Comparison of ENCODE assay signal across 8 mouse cellular contexts in genomic region chr7:97748527-97749206, GRCm38 (mm10). TPM values are rescaled to one million over a fixed set of nuclear protein-coding genes. Genes with fewer than 3 reads are reported as not detected.
DNase-seq lines count a peak whose midpoint lies in the region; ATAC-seq lines count a peak whose summit lies in the region.

No protein-coding gene starts in this region.

- peak overlapping the region; percentile 51 for H3K4me2 ChIP-seq in heart, embryonic 12.5 days

- no peak overlapping the region for H3K4me3 ChIP-seq in heart, embryonic 12.5 days

- no peak for ATAC-seq in heart, embryonic 12.5 days (ENCODE audit: insufficient number of reproducible peaks, low FRiP score)
- ATAC-seq in megakaryocyte, adult 5-6 weeks (ENCODE audit: poor library complexity, severe bottlenecking), result peak; percentile 67

- H3K36me3 ChIP-seq in heart, embryonic 12.5 days, result no peaks in the 10 kb centered on the region

- peaks cover 12% of the 10 kb centered on the region; the same call in 1 of the 2 replicates for H3K4me1 ChIP-seq in heart, embryonic 12.5 days (replicated peaks)

- H3K9me3 ChIP-seq in heart, embryonic 12.5 days (replicated peaks), result no peaks in the 10 kb centered on the region

- H3K27me3 ChIP-seq in heart, embryonic 12.5 days (replicated peaks), result no peaks in the 10 kb centered on the region

- H3K27ac ChIP-seq in heart, embryonic 12.5 days (ENCODE audit: poor library complexity, severe bottlenecking), result no peak overlapping the region

- 57% methylated on average over 10 of the region's 10 CpGs for WGBS in heart, embryonic 12.5 days

- H3K9ac ChIP-seq in heart, embryonic 12.5 days, result peak overlapping the region; percentile 3; the same call in 1 of the 2 replicates

- DNase-seq in adrenal gland, postnatal 14 days, result peak; percentile 53
- DNase-seq in adrenal gland, adult 8-10 months, result no peak
- peak; percentile 56 for DNase-seq in brain, adult 2 months (ENCODE audit: low read depth, low spot score)
- peak; percentile 45 to 57 for DNase-seq in kidney, postnatal 25 days
- DNase-seq in telencephalon, adult 2 months (ENCODE audit: low read depth, low spot score), result peak; percentile 47
- DNase-seq in right cerebral cortex, postnatal 36 days (ENCODE audit: low spot score in 2 of 2), result no peak

RNA-seq across cellular contexts. Expression of gene Aqp11, which starts 10.6 kb away (rescaled TPM):
- 4.9 and 8.7 TPM in 2 replicates for total RNA-seq in adrenal gland, postnatal 14 days (2021)
- total RNA-seq in adrenal gland, adult 8-10 months (2022), result 1 to 10 TPM; 1.8 to 6.1 (median 3.3) TPM
- 2.5 TPM in 2 replicates for polyA plus RNA-seq in heart, embryonic 12.5 days (2016; fragmentation: Nextera tagmentation; extraction: Ambion mirVana)
- total RNA-seq in megakaryocyte, adult 5-6 weeks (2015), result 0.23 and 0.42 TPM in 2 replicates
- total RNA-seq in megakaryocyte, adult 5-6 weeks (2017), result 0.04 TPM in 2 replicates

RNA-seq across cellular contexts. Expression of gene Pak1, which starts 39.7 kb away (rescaled TPM):
- 15.5 and 16.3 TPM in 2 replicates for total RNA-seq in adrenal gland, postnatal 14 days (2021)
- total RNA-seq in adrenal gland, adult 8-10 months (2022), result 10 to 100 TPM; 15.8 to 35.1 (median 27.8) TPM
- polyA plus RNA-seq in heart, embryonic 12.5 days (2016; fragmentation: Nextera tagmentation; extraction: Ambion mirVana), result 5.7 TPM in 2 replicates
- 39.8 and 40.9 TPM in 2 replicates for total RNA-seq in megakaryocyte, adult 5-6 weeks (2015)
- 40.4 and 40.7 TPM in 2 replicates for total RNA-seq in megakaryocyte, adult 5-6 weeks (2017)

RNA-seq across cellular contexts. Expression of gene Clns1a, which starts 52.2 kb away (rescaled TPM):
- total RNA-seq in adrenal gland, postnatal 14 days (2021), result 50.2 and 63.4 TPM in 2 replicates
- total RNA-seq in adrenal gland, adult 8-10 months (2022), result 10 to 100 TPM; 54.5 to 66.7 (median 63.1) TPM
- 103 and 106 TPM in 2 replicates for polyA plus RNA-seq in heart, embryonic 12.5 days (2016; fragmentation: Nextera tagmentation; extraction: Ambion mirVana)
- total RNA-seq in megakaryocyte, adult 5-6 weeks (2015), result 92.5 and 97.6 TPM in 2 replicates
- 95.1 and 105 TPM in 2 replicates for total RNA-seq in megakaryocyte, adult 5-6 weeks (2017)

Comparison
In these comparisons a context has a peak if more than half of its experiments do, and no peak if none do; other contexts are left out.
1. DNase-seq: peak in adrenal gland, postnatal 14 days (single experiment), brain, adult 2 months (single experiment), kidney, postnatal 25 days (2 of 2) and telencephalon, adult 2 months (single experiment); none in adrenal gland, adult 8-10 months (single experiment) and right cerebral cortex, postnatal 36 days (0 of 2).